ENCODE assay signal across 9 mouse cellular contexts in the genomic region with DNA sequence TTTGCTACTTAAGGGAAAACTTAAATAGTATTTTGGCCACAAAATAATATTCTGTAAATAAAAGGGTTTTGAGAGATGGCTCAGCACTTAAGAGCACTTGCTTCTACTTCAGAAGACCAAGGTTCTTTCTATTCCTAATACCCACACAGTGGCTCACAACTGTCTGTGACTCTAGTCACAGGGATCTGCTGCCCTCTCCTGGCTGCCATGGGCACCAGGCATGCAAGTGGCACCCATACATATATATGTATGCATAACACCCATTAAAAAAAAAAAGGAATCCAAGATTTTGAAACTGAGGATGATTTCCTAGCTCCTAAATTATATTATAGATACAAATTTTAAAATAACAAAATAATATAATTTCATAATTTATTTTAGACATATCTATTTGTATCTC. TPM values are rescaled to one million over a fixed set of nuclear protein-coding genes. Genes with fewer than 3 reads are reported as not detected.
DNase-seq lines count a peak whose midpoint lies in the region; ATAC-seq and TF ChIP-seq lines count a peak whose summit lies in the region.
"Had no signal": no experiment of that assay in that cellular context is flagged by ENCODE, and none has a peak within 500 bp of the region (broad histone marks: within the 10 kb centered on the region; RNA-seq: fewer than 3 reads in every experiment).

No protein-coding gene starts in this region.

- peak; percentile 75 for TF ChIP-seq CTCF in intestine, postnatal 0 days (IDR thresholded peaks at IDR 0.05; ENCODE audit: low read depth)

- DNase-seq in CD4-positive helper T cell, adult 2 months (ENCODE audit: low read depth, low spot score): peak; percentile 49
- DNase-seq in T-cell, adult 2 months (ENCODE audit: low spot score): peak; percentile 46
- DNase-seq in hindbrain, embryonic 14.5 days (ENCODE audit: low spot score): peak; percentile 57
- no peak for DNase-seq in gastrocnemius, postnatal 14 days
- DNase-seq in cerebellum, postnatal 4 days (ENCODE audit: low spot score in 2 of 2): no peak
- DNase-seq: liver, embryonic 13.5 days had no signal

- no peaks in the 10 kb centered on the region for H3K4me1 ChIP-seq in intestine, postnatal 0 days (replicated peaks; ENCODE audit: control insufficient read depth, insufficient read depth, low read length)
- no peaks in the 10 kb centered on the region for H3K4me1 ChIP-seq in intestine, embryonic 16.5 days (ENCODE audit: control insufficient read depth, insufficient read depth, low read length)
- no peaks in the 10 kb centered on the region for H3K4me1 ChIP-seq in hindbrain, embryonic 14.5 days (replicated peaks; ENCODE audit: control insufficient read depth, insufficient read depth, low read length)
- H3K4me1 ChIP-seq: liver, embryonic 13.5 days had no signal

- intact Hi-C loops in gastrocnemius, postnatal 14 days (cut with DNase I; ENCODE audit: low total_unique reads): no loop called here

- no peak overlapping the region for H3K9ac ChIP-seq in intestine, postnatal 0 days (ENCODE audit: low read depth, low read length)
- no peak overlapping the region for H3K9ac ChIP-seq in intestine, embryonic 16.5 days (ENCODE audit: low read depth, low read length)
- H3K9ac ChIP-seq in hindbrain, embryonic 14.5 days: no peak overlapping the region
- H3K9ac ChIP-seq: liver, embryonic 13.5 days had no signal

- H3K4me3 ChIP-seq in intestine, postnatal 0 days (ENCODE audit: low read depth, low read length): no peak overlapping the region
- H3K4me3 ChIP-seq in intestine, embryonic 16.5 days (ENCODE audit: low read length): no peak overlapping the region
- H3K4me3 ChIP-seq in hindbrain, embryonic 14.5 days (replicated peaks; ENCODE audit: low read length): no peak overlapping the region
- H3K4me3 ChIP-seq: liver, embryonic 13.5 days had no signal

- H3K27ac ChIP-seq in intestine, postnatal 0 days (ENCODE audit: low read depth, low read length): no peak overlapping the region
- no peak overlapping the region for H3K27ac ChIP-seq in intestine, embryonic 16.5 days (ENCODE audit: low read length)
- H3K27ac ChIP-seq in hindbrain, embryonic 14.5 days: no peak overlapping the region
- H3K27ac ChIP-seq: liver, embryonic 13.5 days had no signal

- H3K4me2 ChIP-seq in intestine, postnatal 0 days (replicated peaks; ENCODE audit: low read depth): no peak overlapping the region
- H3K4me2 ChIP-seq in intestine, embryonic 16.5 days (ENCODE audit: low read depth, low read length): no peak overlapping the region
- no peak overlapping the region for H3K4me2 ChIP-seq in hindbrain, embryonic 14.5 days (replicated peaks)
- H3K4me2 ChIP-seq: liver, embryonic 13.5 days had no signal

- ATAC-seq in intestine, postnatal 0 days: no peak
- no peak for ATAC-seq in intestine, embryonic 16.5 days
- no peak for ATAC-seq in hindbrain, embryonic 14.5 days (ENCODE audit: low FRiP score)
- ATAC-seq in megakaryocyte, adult 5-6 weeks (ENCODE audit: poor library complexity, severe bottlenecking): peak; percentile 98

- no peaks in the 10 kb centered on the region for H3K27me3 ChIP-seq in intestine, postnatal 0 days (replicated peaks; ENCODE audit: control insufficient read depth, insufficient read depth, low read length)
- no peaks in the 10 kb centered on the region for H3K27me3 ChIP-seq in intestine, embryonic 16.5 days (replicated peaks; ENCODE audit: control insufficient read depth, insufficient read depth, low read length)
- H3K27me3 ChIP-seq in hindbrain, embryonic 14.5 days (ENCODE audit: control insufficient read depth, insufficient read depth, low read length): no peaks in the 10 kb centered on the region
- H3K27me3 ChIP-seq: liver, embryonic 13.5 days had no signal

- H3K36me3 ChIP-seq in intestine, postnatal 0 days (ENCODE audit: control insufficient read depth, insufficient read depth): peaks cover 45% of the 10 kb centered on the region
- H3K36me3 ChIP-seq in intestine, embryonic 16.5 days (ENCODE audit: control insufficient read depth, insufficient read depth, low read length): peaks cover 11% of the 10 kb centered on the region
- peaks cover 78% of the 10 kb centered on the region for H3K36me3 ChIP-seq in hindbrain, embryonic 14.5 days (replicated peaks; ENCODE audit: control insufficient read depth, insufficient read depth)

- no peaks in the 10 kb centered on the region for H3K9me3 ChIP-seq in intestine, postnatal 0 days (ENCODE audit: control insufficient read depth)
- no peaks in the 10 kb centered on the region for H3K9me3 ChIP-seq in intestine, embryonic 16.5 days (ENCODE audit: control insufficient read depth, low read length)
- H3K9me3 ChIP-seq in hindbrain, embryonic 14.5 days (ENCODE audit: control insufficient read depth, low read length): no peaks in the 10 kb centered on the region
- H3K9me3 ChIP-seq: liver, embryonic 13.5 days had no signal

RNA-seq across cellular contexts. Expression of gene Atxn7, which starts 10.8 kb away (rescaled TPM):
- 3.8 and 4.8 TPM in 2 replicates for polyA plus RNA-seq in intestine, postnatal 0 days (2015; fragmentation: Nextera tagmentation; extraction: Ambion mirVana)
- polyA plus RNA-seq in intestine, embryonic 16.5 days (2015; fragmentation: Nextera tagmentation; extraction: Ambion mirVana): 2.9 and 3.5 TPM in 2 replicates
- 5.0 and 5.1 TPM in 2 replicates for polyA plus RNA-seq in hindbrain, embryonic 14.5 days (2014; fragmentation: Nextera tagmentation; extraction: Ambion mirVana)
- 20.1 and 23.6 TPM in 2 replicates for total RNA-seq in megakaryocyte, adult 5-6 weeks (2015)
- 21.3 and 21.5 TPM in 2 replicates for total RNA-seq in megakaryocyte, adult 5-6 weeks (2017)
- total RNA-seq in gastrocnemius, postnatal 14 days (2021): 10 to 100 TPM; 10.0 to 12.1 TPM

RNA-seq across cellular contexts. Expression of gene Thoc7, which starts 11.3 kb away (rescaled TPM):
- 151 and 155 TPM in 2 replicates for polyA plus RNA-seq in intestine, postnatal 0 days (2015; fragmentation: Nextera tagmentation; extraction: Ambion mirVana)
- 152 and 155 TPM in 2 replicates for polyA plus RNA-seq in intestine, embryonic 16.5 days (2015; fragmentation: Nextera tagmentation; extraction: Ambion mirVana)
- polyA plus RNA-seq in hindbrain, embryonic 14.5 days (2014; fragmentation: Nextera tagmentation; extraction: Ambion mirVana): 197 and 201 TPM in 2 replicates
- 200 and 258 TPM in 2 replicates for total RNA-seq in megakaryocyte, adult 5-6 weeks (2015)
- 223 and 268 TPM in 2 replicates for total RNA-seq in megakaryocyte, adult 5-6 weeks (2017)
- total RNA-seq in gastrocnemius, postnatal 14 days (2021): 100 to 1,000 TPM; 120 to 124 TPM

RNA-seq across cellular contexts. Expression of gene Gm281, which starts 36.1 kb away (rescaled TPM):
- polyA plus RNA-seq in intestine, postnatal 0 days (2015; fragmentation: Nextera tagmentation; extraction: Ambion mirVana): 0.05 TPM in 1 of 2 replicates, not detected in the other
- polyA plus RNA-seq in intestine, embryonic 16.5 days (2015; fragmentation: Nextera tagmentation; extraction: Ambion mirVana): 0.04 and 0.07 TPM in 2 replicates
- 0.08 TPM in 1 of 2 replicates, not detected in the other for polyA plus RNA-seq in hindbrain, embryonic 14.5 days (2014; fragmentation: Nextera tagmentation; extraction: Ambion mirVana)
- total RNA-seq in megakaryocyte, adult 5-6 weeks (2015): not detected in 2 replicates
- total RNA-seq in megakaryocyte, adult 5-6 weeks (2017): not detected in 2 replicates
- not detected for total RNA-seq in gastrocnemius, postnatal 14 days (2021)
- polyA plus RNA-seq: liver, embryonic 13.5 days had no signal

Comparison
In these comparisons a context has a peak if more than half of its experiments do, and no peak if none do; other contexts are left out.
1. DNase-seq: peak in CD4-positive helper T cell, adult 2 months (single experiment), T-cell, adult 2 months (single experiment) and hindbrain, embryonic 14.5 days (single experiment); none in gastrocnemius, postnatal 14 days (single experiment) and cerebellum, postnatal 4 days (0 of 2).